Mouse (Mus musculus) brain, embryonic 14.5 days (tissue): ENCODE results near the gene Plin2.

Experiments
- CTCF ChIP-seq: fragments of 200-500 bp; IDR thresholded peaks from 2 replicates; pipeline ENCODE4 v1.5.1; 2012; ENCODE audit warnings: inconsistent platforms, mild to moderate bottlenecking, moderate library complexity, borderline replicate concordance; ENCODE audit not compliant: insufficient read depth, insufficient read length; ENCODE audit errors: extremely low read depth
- POLR2A ChIP-seq: fragments of 200-500 bp; IDR thresholded peaks from 2 replicates; pipeline ENCODE4 v1.6.1; 2012; ENCODE audit warnings: mild to moderate bottlenecking, inconsistent platforms, borderline replicate concordance; ENCODE audit not compliant: poor library complexity, insufficient read depth, insufficient read length, severe bottlenecking; ENCODE audit errors: extremely low read depth

DNA sequence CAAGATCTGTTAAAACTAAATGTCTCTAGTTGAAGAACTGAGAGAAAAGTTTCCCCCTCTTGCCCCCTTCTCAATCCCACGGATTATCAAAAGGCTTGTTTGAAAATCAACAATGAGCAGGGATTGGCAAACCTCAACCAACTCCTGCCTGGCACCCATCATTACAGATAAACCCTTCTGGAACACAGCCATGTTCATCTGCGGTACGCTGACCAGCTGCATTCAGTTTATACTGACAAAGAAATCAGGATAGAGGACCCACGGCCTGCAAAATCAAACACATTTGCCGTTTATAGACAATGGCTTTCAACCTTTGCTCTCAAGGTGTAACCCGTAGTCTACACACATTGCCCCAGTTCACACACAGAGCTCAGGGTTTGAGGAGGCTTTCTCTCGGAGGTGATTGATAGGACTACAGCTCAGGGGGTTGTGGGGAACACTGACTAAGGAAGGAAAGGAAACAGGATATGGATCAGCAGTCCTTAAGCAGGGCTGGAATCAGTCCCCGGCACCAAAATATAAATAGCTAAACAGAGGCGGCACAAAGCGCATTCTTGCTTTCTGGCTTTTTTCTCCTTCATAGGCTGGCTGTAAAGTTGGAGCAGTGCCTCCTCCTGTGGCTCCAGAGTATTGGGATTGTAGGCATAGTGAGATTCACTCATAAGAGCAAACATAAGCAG lies 19.3 kb upstream of the Plin2 start:
- TF ChIP-seq POLR2A, result no peak
- no peak for TF ChIP-seq CTCF
